Mouse (Mus musculus): ENCODE measurements at regions not wholly inside any gene's neighbourhood (a gene's known extent, or its start where the extent isn't known, plus 50 kb on each side); places are given as distances from the start of the nearest gene placed in this dataset.

- TF ChIP-seq CTCF (IDR thresholded peaks at IDR 0.05; ENCODE audit: borderline replicate concordance, extremely low read depth, insufficient read depth, insufficient read length) = no peak
- TF ChIP-seq POLR2A (IDR thresholded peaks at IDR 0.05; ENCODE audit: borderline replicate concordance, extremely low read depth, insufficient read depth, insufficient read length, poor library complexity, severe bottlenecking) = no peak
- no peak for DNase-seq (ENCODE audit: low read depth)
These were observed 128.6 kb upstream of the Hgf start for GRCm38 (mm10) chr5:16424745-16425144.

GRCm38 (mm10) chr5:16425302-16425701 lies 128.0 kb upstream of the Hgf start:
- no peak for DNase-seq (ENCODE audit: low read depth)
- TF ChIP-seq CTCF (IDR thresholded peaks at IDR 0.05; ENCODE audit: borderline replicate concordance, extremely low read depth, insufficient read depth, insufficient read length) (no peak), POLR2A (IDR thresholded peaks at IDR 0.05; ENCODE audit: borderline replicate concordance, extremely low read depth, insufficient read depth, insufficient read length, poor library complexity, severe bottlenecking) (no peak)

- DNase-seq (ENCODE audit: low read depth) = peak; percentile 3
- no peak for TF ChIP-seq CTCF (IDR thresholded peaks at IDR 0.05; ENCODE audit: borderline replicate concordance, extremely low read depth, insufficient read depth, insufficient read length)
- TF ChIP-seq POLR2A (IDR thresholded peaks at IDR 0.05; ENCODE audit: borderline replicate concordance, extremely low read depth, insufficient read depth, insufficient read length, poor library complexity, severe bottlenecking) = no peak
These were observed 127.0 kb upstream of the Hgf start for GRCm38 (mm10) chr5:16426306-16426705.

- no peak for DNase-seq (ENCODE audit: low read depth)
- TF ChIP-seq CTCF (IDR thresholded peaks at IDR 0.05; ENCODE audit: borderline replicate concordance, extremely low read depth, insufficient read depth, insufficient read length) = no peak
- no peak for TF ChIP-seq POLR2A (IDR thresholded peaks at IDR 0.05; ENCODE audit: borderline replicate concordance, extremely low read depth, insufficient read depth, insufficient read length, poor library complexity, severe bottlenecking)
These were observed 118.7 kb upstream of the Hgf start for GRCm38 (mm10) chr5:16434586-16434985.

GRCm38 (mm10) chr5:16445056-16445455 lies 108.2 kb upstream of the Hgf start:
- DNase-seq (ENCODE audit: low read depth) = no peak
- TF ChIP-seq CTCF (IDR thresholded peaks at IDR 0.05; ENCODE audit: borderline replicate concordance, extremely low read depth, insufficient read depth, insufficient read length) (no peak), POLR2A (IDR thresholded peaks at IDR 0.05; ENCODE audit: borderline replicate concordance, extremely low read depth, insufficient read depth, insufficient read length, poor library complexity, severe bottlenecking) (no peak)

GRCm38 (mm10) chr5:16446977-16447376 lies 106.3 kb upstream of the Hgf start:
- TF ChIP-seq CTCF (IDR thresholded peaks at IDR 0.05; ENCODE audit: borderline replicate concordance, extremely low read depth, insufficient read depth, insufficient read length) = no peak
- TF ChIP-seq POLR2A (IDR thresholded peaks at IDR 0.05; ENCODE audit: borderline replicate concordance, extremely low read depth, insufficient read depth, insufficient read length, poor library complexity, severe bottlenecking) = no peak
- DNase-seq (ENCODE audit: low read depth) = no peak

GRCm38 (mm10) chr5:16461795-16462194 lies 91.5 kb upstream of the Hgf start:
- no peak for DNase-seq (ENCODE audit: low read depth)
- TF ChIP-seq POLR2A (IDR thresholded peaks at IDR 0.05; ENCODE audit: borderline replicate concordance, extremely low read depth, insufficient read depth, insufficient read length, poor library complexity, severe bottlenecking) = no peak
- no peak for TF ChIP-seq CTCF (IDR thresholded peaks at IDR 0.05; ENCODE audit: borderline replicate concordance, extremely low read depth, insufficient read depth, insufficient read length)

- DNase-seq (ENCODE audit: low read depth) = no peak
- TF ChIP-seq CTCF (IDR thresholded peaks at IDR 0.05; ENCODE audit: borderline replicate concordance, extremely low read depth, insufficient read depth, insufficient read length) (no peak), POLR2A (IDR thresholded peaks at IDR 0.05; ENCODE audit: borderline replicate concordance, extremely low read depth, insufficient read depth, insufficient read length, poor library complexity, severe bottlenecking) (no peak)
These were observed 87.0 kb upstream of the Hgf start for GRCm38 (mm10) chr5:16466266-16466665.

GRCm38 (mm10) chr5:16468560-16468959 lies 84.7 kb upstream of the Hgf start:
- TF ChIP-seq POLR2A (IDR thresholded peaks at IDR 0.05; ENCODE audit: borderline replicate concordance, extremely low read depth, insufficient read depth, insufficient read length, poor library complexity, severe bottlenecking) = no peak
- no peak for TF ChIP-seq CTCF (IDR thresholded peaks at IDR 0.05; ENCODE audit: borderline replicate concordance, extremely low read depth, insufficient read depth, insufficient read length)
- DNase-seq (ENCODE audit: low read depth) = peak; percentile 6

GRCm38 (mm10) chr5:16469221-16469620 lies 84.1 kb upstream of the Hgf start:
- DNase-seq (ENCODE audit: low read depth) = no peak
- TF ChIP-seq CTCF (IDR thresholded peaks at IDR 0.05; ENCODE audit: borderline replicate concordance, extremely low read depth, insufficient read depth, insufficient read length) = no peak
- TF ChIP-seq POLR2A (IDR thresholded peaks at IDR 0.05; ENCODE audit: borderline replicate concordance, extremely low read depth, insufficient read depth, insufficient read length, poor library complexity, severe bottlenecking) = no peak

GRCm38 (mm10) chr5:16469644-16470275 lies 83.5 kb upstream of the Hgf start:
- TF ChIP-seq POLR2A (IDR thresholded peaks at IDR 0.05; ENCODE audit: borderline replicate concordance, extremely low read depth, insufficient read depth, insufficient read length, poor library complexity, severe bottlenecking) (no peak), CTCF (IDR thresholded peaks at IDR 0.05; ENCODE audit: borderline replicate concordance, extremely low read depth, insufficient read depth, insufficient read length) (no peak)
- DNase-seq (ENCODE audit: low read depth) = peak; percentile 27

GRCm38 (mm10) chr5:16470366-16470982 lies 82.8 kb upstream of the Hgf start:
- TF ChIP-seq CTCF (IDR thresholded peaks at IDR 0.05; ENCODE audit: borderline replicate concordance, extremely low read depth, insufficient read depth, insufficient read length) (no peak), POLR2A (IDR thresholded peaks at IDR 0.05; ENCODE audit: borderline replicate concordance, extremely low read depth, insufficient read depth, insufficient read length, poor library complexity, severe bottlenecking) (no peak)
- DNase-seq (ENCODE audit: low read depth) = peak; percentile 51
